8 mouse cellular contexts compared by ENCODE assay signal in genomic region chr5:120467026-120467425, GRCm38 (mm10). TPM values are rescaled to one million over a fixed set of nuclear protein-coding genes. Genes with fewer than 3 reads are reported as not detected.
DNase-seq lines count a peak whose midpoint lies in the region; ATAC-seq and TF ChIP-seq lines count a peak whose summit lies in the region.

No protein-coding gene starts in this region.

- H3K9ac ChIP-seq in liver, adult 2 months (ENCODE audit: low read depth, low read length): peak overlapping the region; percentile 21
- H3K9ac ChIP-seq in forebrain, embryonic 13.5 days: no peak overlapping the region
- H3K9ac ChIP-seq in intestine, postnatal 0 days (ENCODE audit: low read depth, low read length): no peak overlapping the region

- 20% methylated on average over 4 of the region's 4 CpGs for WGBS in liver, adult 2 months
- 4% methylated on average over 4 of the region's 4 CpGs for WGBS in forebrain, embryonic 13.5 days
- 9% methylated on average over 4 of the region's 4 CpGs for WGBS in intestine, postnatal 0 days

- H3K4me2 ChIP-seq in forebrain, embryonic 13.5 days: peak overlapping the region; percentile 23; the same call in 1 of the 2 replicates
- H3K4me2 ChIP-seq in intestine, postnatal 0 days (replicated peaks; ENCODE audit: low read depth): peak overlapping the region; percentile 51

- H3K4me3 ChIP-seq in liver, adult 2 months (ENCODE audit: insufficient read depth, low read depth, low read length): no peak overlapping the region
- no peak overlapping the region for H3K4me3 ChIP-seq in forebrain, embryonic 13.5 days
- H3K4me3 ChIP-seq in intestine, postnatal 0 days (ENCODE audit: low read depth, low read length): peak overlapping the region; percentile 21

- ATAC-seq in forebrain, embryonic 13.5 days: no peak
- ATAC-seq in intestine, postnatal 0 days: no peak
- ATAC-seq in megakaryocyte-erythroid progenitor cell, adult 5-6 weeks (replicated peaks; ENCODE audit: low FRiP score, low TSS enrichment, poor library complexity, severe bottlenecking): peak; percentile 51

- peak; percentile 79 for DNase-seq in liver, adult 2 months (ENCODE audit: extremely low read depth, low read depth, low spot score)
- DNase-seq in liver: no peak
- DNase-seq in right cerebral cortex, postnatal 14 days: no peak
- no peak for DNase-seq in c-Kit-positive CD71-positive TER-119-positive erythroid progenitor cells, embryonic 14.5 days (ENCODE audit: low spot score)
- no peak for DNase-seq in frontal cortex, postnatal 36 days (ENCODE audit: low spot score in 2 of 2)

- H3K27ac ChIP-seq in liver, adult 2 months (replicated peaks; ENCODE audit: insufficient read depth, low read depth, low read length): peak overlapping the region; percentile 60
- no peak overlapping the region for H3K27ac ChIP-seq in forebrain, embryonic 13.5 days
- no peak overlapping the region for H3K27ac ChIP-seq in intestine, postnatal 0 days (ENCODE audit: low read depth, low read length)

- H3K9me3 ChIP-seq in forebrain, embryonic 13.5 days (replicated peaks): no peaks in the 10 kb centered on the region; the same call in 1 of the 2 replicates
- no peaks in the 10 kb centered on the region for H3K9me3 ChIP-seq in intestine, postnatal 0 days (ENCODE audit: control insufficient read depth)

- H3K79me2 ChIP-seq in liver, adult 2 months (ENCODE audit: control insufficient read depth, insufficient read depth, low read length): no peaks in the 10 kb centered on the region

- peak; percentile 41; the same call in 1 of the 2 replicates for TF ChIP-seq POLR2A in liver, adult 2 months (IDR thresholded peaks at IDR 0.05; ENCODE audit: extremely low read depth, insufficient read depth, low read length)

- no peaks in the 10 kb centered on the region for H3K27me3 ChIP-seq in liver, adult 2 months (ENCODE audit: control insufficient read depth, insufficient read depth, low read length)
- peaks cover 2% of the 10 kb centered on the region; the same call in 1 of the 2 replicates for H3K27me3 ChIP-seq in forebrain, embryonic 13.5 days
- 0 out of 2 replicates have a peak, but pooled peaks cover 3% of the 10 kb centered on the region for H3K27me3 ChIP-seq in intestine, postnatal 0 days (replicated peaks; ENCODE audit: control insufficient read depth, insufficient read depth, low read length)

- peaks cover 16% of the 10 kb centered on the region; the same call in 1 of the 2 replicates for H3K4me1 ChIP-seq in liver, adult 2 months (ENCODE audit: control insufficient read depth, insufficient read depth, low read length)
- no peaks in the 10 kb centered on the region; the same call in 1 of the 2 replicates for H3K4me1 ChIP-seq in forebrain, embryonic 13.5 days
- H3K4me1 ChIP-seq in intestine, postnatal 0 days (replicated peaks; ENCODE audit: control insufficient read depth, insufficient read depth, low read length): no peaks in the 10 kb centered on the region

- TF ChIP-seq CTCF in liver, adult 2 months (IDR thresholded peaks at IDR 0.05; ENCODE audit: low read depth, low read length): 0 out of 2 replicates have a peak, but pooled peaks have one; percentile 9
- peak; percentile 17; the same call in 1 of the 2 replicates for TF ChIP-seq CTCF in intestine, postnatal 0 days (IDR thresholded peaks at IDR 0.05; ENCODE audit: low read depth)

- no peaks in the 10 kb centered on the region for H3K36me3 ChIP-seq in liver, adult 2 months (ENCODE audit: control insufficient read depth, insufficient read depth, low read length)
- H3K36me3 ChIP-seq in forebrain, embryonic 13.5 days (ENCODE audit: poor library complexity, severe bottlenecking): no peaks in the 10 kb centered on the region
- H3K36me3 ChIP-seq in intestine, postnatal 0 days (ENCODE audit: control insufficient read depth, insufficient read depth): no peaks in the 10 kb centered on the region

RNA-seq across cellular contexts. Expression of gene Sdsl, which starts 5.6 kb away (rescaled TPM):
- 11.7 and 23.2 TPM in 2 replicates for total RNA-seq in liver, adult 2 months (2014; rRNA removed)
- polyA plus RNA-seq in liver, adult 2 months (2012; rRNA removed): 18.6 and 25.9 TPM in 2 replicates
- polyA plus RNA-seq in forebrain, embryonic 13.5 days (2015; fragmentation: Nextera tagmentation; extraction: Ambion mirVana): 4.8 and 5.1 TPM in 2 replicates
- polyA plus RNA-seq in intestine, postnatal 0 days (2015; fragmentation: Nextera tagmentation; extraction: Ambion mirVana): 21.2 and 21.5 TPM in 2 replicates
- total RNA-seq in megakaryocyte-erythroid progenitor cell, adult 5-6 weeks (2014; fragmentation: Nextera tagmentation): 59.5 and 72.1 TPM in 2 replicates
- total RNA-seq in megakaryocyte-erythroid progenitor cell, adult 5-6 weeks (2017): 58.5 and 67.3 TPM in 2 replicates

RNA-seq across cellular contexts. Expression of gene Sds, which starts 9.3 kb away (rescaled TPM):
- 410 and 645 TPM in 2 replicates for total RNA-seq in liver, adult 2 months (2014; rRNA removed)
- polyA plus RNA-seq in liver, adult 2 months (2012; rRNA removed): 648 and 709 TPM in 2 replicates
- not detected in 2 replicates for polyA plus RNA-seq in forebrain, embryonic 13.5 days (2015; fragmentation: Nextera tagmentation; extraction: Ambion mirVana)
- not detected in 2 replicates for polyA plus RNA-seq in intestine, postnatal 0 days (2015; fragmentation: Nextera tagmentation; extraction: Ambion mirVana)
- not detected in 2 replicates for total RNA-seq in megakaryocyte-erythroid progenitor cell, adult 5-6 weeks (2014; fragmentation: Nextera tagmentation)
- not detected in 2 replicates for total RNA-seq in megakaryocyte-erythroid progenitor cell, adult 5-6 weeks (2017)

RNA-seq across cellular contexts. Expression of gene Lhx5, which starts 35.5 kb away (rescaled TPM):
- not detected in 2 replicates for total RNA-seq in liver, adult 2 months (2014; rRNA removed)
- not detected in 2 replicates for polyA plus RNA-seq in liver, adult 2 months (2012; rRNA removed)
- polyA plus RNA-seq in forebrain, embryonic 13.5 days (2015; fragmentation: Nextera tagmentation; extraction: Ambion mirVana): 9.6 and 16.0 TPM in 2 replicates
- polyA plus RNA-seq in intestine, postnatal 0 days (2015; fragmentation: Nextera tagmentation; extraction: Ambion mirVana): 0.04 TPM in 1 of 2 replicates, not detected in the other
- total RNA-seq in megakaryocyte-erythroid progenitor cell, adult 5-6 weeks (2014; fragmentation: Nextera tagmentation): not detected in 2 replicates
- total RNA-seq in megakaryocyte-erythroid progenitor cell, adult 5-6 weeks (2017): not detected in 2 replicates

RNA-seq across cellular contexts. Expression of gene Plbd2, which starts 36.4 kb away (rescaled TPM):
- total RNA-seq in liver, adult 2 months (2014; rRNA removed): 18.1 and 28.9 TPM in 2 replicates
- polyA plus RNA-seq in liver, adult 2 months (2012; rRNA removed): 41.9 and 42.0 TPM in 2 replicates
- 22.8 and 22.9 TPM in 2 replicates for polyA plus RNA-seq in forebrain, embryonic 13.5 days (2015; fragmentation: Nextera tagmentation; extraction: Ambion mirVana)
- 63.6 and 67.2 TPM in 2 replicates for polyA plus RNA-seq in intestine, postnatal 0 days (2015; fragmentation: Nextera tagmentation; extraction: Ambion mirVana)
- total RNA-seq in megakaryocyte-erythroid progenitor cell, adult 5-6 weeks (2014; fragmentation: Nextera tagmentation): 13.6 and 20.8 TPM in 2 replicates
- total RNA-seq in megakaryocyte-erythroid progenitor cell, adult 5-6 weeks (2017): 6.3 and 8.7 TPM in 2 replicates

RNA-seq across cellular contexts. Expression of gene Slc8b1, which starts 43.9 kb away (rescaled TPM):
- 40.6 and 78.9 TPM in 2 replicates for total RNA-seq in liver, adult 2 months (2014; rRNA removed)
- 47.6 and 52.4 TPM in 2 replicates for polyA plus RNA-seq in liver, adult 2 months (2012; rRNA removed)
- 2.1 and 2.5 TPM in 2 replicates for polyA plus RNA-seq in forebrain, embryonic 13.5 days (2015; fragmentation: Nextera tagmentation; extraction: Ambion mirVana)
- polyA plus RNA-seq in intestine, postnatal 0 days (2015; fragmentation: Nextera tagmentation; extraction: Ambion mirVana): 4.1 and 4.4 TPM in 2 replicates
- 0.35 and 1.6 TPM in 2 replicates for total RNA-seq in megakaryocyte-erythroid progenitor cell, adult 5-6 weeks (2014; fragmentation: Nextera tagmentation)
- 0.09 and 1.7 TPM in 2 replicates for total RNA-seq in megakaryocyte-erythroid progenitor cell, adult 5-6 weeks (2017)

Comparison
In these comparisons a context has a peak if more than half of its experiments do, and no peak if none do; other contexts are left out.
1. RNA of gene Sds, which starts 9.3 kb away (polyA plus RNA-seq): 648 to 709 TPM in liver, adult 2 months; not detected in forebrain, embryonic 13.5 days and not detected in intestine, postnatal 0 days; every median in the first group is over 100 times any median in the second.
2. RNA of gene Lhx5, which starts 35.5 kb away (polyA plus RNA-seq): 9.6 to 16.0 TPM in forebrain, embryonic 13.5 days; 0.04 TPM in intestine, postnatal 0 days and not detected in liver, adult 2 months; every median in the first group is over 10 times any median in the second.